7 mouse cellular contexts compared by ENCODE assay signal in genomic region chr5:81022306-81023071, GRCm38 (mm10). TPM values are rescaled to one million over a fixed set of nuclear protein-coding genes. Genes with fewer than 3 reads are reported as not detected.
DNase-seq lines count a peak whose midpoint lies in the region; ATAC-seq lines count a peak whose summit lies in the region.

No protein-coding gene starts in this region.

- no peak for ATAC-seq in kidney, embryonic 15.5 days (replicated peaks; ENCODE audit: low FRiP score)
- no peak for ATAC-seq in liver, embryonic 12.5 days

- 2% methylated on average over 24 of the region's 24 CpGs for WGBS in kidney, embryonic 15.5 days
- WGBS in liver, embryonic 12.5 days (ENCODE audit: insufficient replicate concordance), result 7% methylated on average over 24 of the region's 24 CpGs

- no peak overlapping the region for H3K27ac ChIP-seq in kidney, embryonic 15.5 days
- no peak overlapping the region for H3K27ac ChIP-seq in liver, embryonic 12.5 days

- no peaks in the 10 kb centered on the region for H3K36me3 ChIP-seq in kidney, embryonic 15.5 days
- no peaks in the 10 kb centered on the region for H3K36me3 ChIP-seq in liver, embryonic 12.5 days

- DNase-seq in ZHBTc4 (ENCODE audit: low read depth, low spot score), result peak; percentile 26
- DNase-seq in cerebellum, adult 9-11 months, result peak; percentile 40
- peak; percentile 62 to 66 for DNase-seq in frontal cortex, postnatal 36 days (ENCODE audit: low spot score in 2 of 2)
- peak; percentile 58 for DNase-seq in neural tube, embryonic 10.5 days (ENCODE audit: extremely low spot score, low spot score)
- no peak for DNase-seq in c-Kit-positive CD71-positive TER-119-positive erythroid progenitor cells, embryonic 14.5 days (ENCODE audit: low spot score)

- H3K9ac ChIP-seq in kidney, embryonic 15.5 days, result peak overlapping the region; percentile 53
- H3K9ac ChIP-seq in liver, embryonic 12.5 days, result no peak overlapping the region

- H3K4me1 ChIP-seq in kidney, embryonic 15.5 days, result peaks cover 25% of the 10 kb centered on the region
- no peaks in the 10 kb centered on the region for H3K4me1 ChIP-seq in liver, embryonic 12.5 days

- peak overlapping the region; percentile 87 for H3K4me2 ChIP-seq in kidney, embryonic 15.5 days
- peak overlapping the region; percentile 73 for H3K4me2 ChIP-seq in liver, embryonic 12.5 days

- no peaks in the 10 kb centered on the region for H3K9me3 ChIP-seq in kidney, embryonic 15.5 days (replicated peaks)
- no peaks in the 10 kb centered on the region for H3K9me3 ChIP-seq in liver, embryonic 12.5 days (replicated peaks)

- H3K4me3 ChIP-seq in kidney, embryonic 15.5 days (replicated peaks), result peak overlapping the region; percentile 76
- H3K4me3 ChIP-seq in liver, embryonic 12.5 days, result peak overlapping the region; percentile 58

- H3K27me3 ChIP-seq in kidney, embryonic 15.5 days, result no peaks in the 10 kb centered on the region
- H3K27me3 ChIP-seq in liver, embryonic 12.5 days (replicated peaks), result peaks cover 63% of the 10 kb centered on the region

RNA-seq across cellular contexts. Expression of gene Adgrl3, which starts 2.6 kb away (rescaled TPM):
- 18.5 and 20.4 TPM in 2 replicates for polyA plus RNA-seq in kidney, embryonic 15.5 days (2015; fragmentation: Nextera tagmentation; extraction: Ambion mirVana)
- 4.1 and 4.5 TPM in 2 replicates for polyA plus RNA-seq in liver, embryonic 12.5 days (2016; fragmentation: Nextera tagmentation; extraction: Ambion mirVana)
